In the genomic region with DNA sequence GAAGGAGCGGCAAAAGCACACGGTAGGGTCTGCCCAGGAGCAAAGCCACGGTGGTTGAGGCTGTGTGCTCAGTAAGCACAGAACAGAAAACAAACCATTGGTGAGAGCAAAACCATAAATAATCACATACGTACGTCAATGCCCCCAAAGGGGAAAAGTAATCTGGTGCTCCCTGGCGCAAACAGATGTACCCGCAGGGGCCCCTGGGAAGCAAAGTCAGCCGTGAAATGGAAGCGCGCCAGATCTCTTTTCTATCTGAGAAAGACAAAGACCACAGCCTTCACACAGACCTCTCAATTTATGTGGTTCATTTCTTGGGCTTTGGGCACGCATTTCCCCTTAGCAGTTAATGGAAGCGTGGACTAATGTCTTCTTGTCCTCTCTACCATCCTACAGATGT, we compare ENCODE assay signal across 18 mouse cellular contexts.
DNase-seq lines count a peak whose midpoint lies in the region; ATAC-seq and TF ChIP-seq lines count a peak whose summit lies in the region.
"Had no signal": no experiment of that assay in that cellular context is flagged by ENCODE, and none has a peak within 500 bp of the region (broad histone marks: within the 10 kb centered on the region; RNA-seq: fewer than 3 reads in every experiment).

No protein-coding gene starts in this region.

- H3K4me2 ChIP-seq in hindbrain, embryonic 13.5 days: peak overlapping the region; percentile 37
- H3K4me2 ChIP-seq in hindbrain, embryonic 12.5 days (replicated peaks): no peak overlapping the region
- H3K4me2 ChIP-seq in hindbrain, embryonic 16.5 days (ENCODE audit: low read length): peak overlapping the region; percentile 43
- H3K4me2 ChIP-seq in intestine, embryonic 15.5 days (replicated peaks): no peak overlapping the region
- H3K4me2 ChIP-seq: heart, embryonic 11.5 days; stomach, embryonic 15.5 days had no signal

- peaks cover 6% of the 10 kb centered on the region; the same call in 1 of the 2 replicates for H3K4me1 ChIP-seq in hindbrain, embryonic 13.5 days (replicated peaks)
- H3K4me1 ChIP-seq in hindbrain, embryonic 12.5 days: no peaks in the 10 kb centered on the region
- peaks cover 4% of the 10 kb centered on the region; the same call in 1 of the 2 replicates for H3K4me1 ChIP-seq in hindbrain, embryonic 16.5 days (ENCODE audit: control insufficient read depth, insufficient read depth, low read depth, low read length)
- 0 out of 2 replicates have a peak, but pooled peaks cover 2% of the 10 kb centered on the region for H3K4me1 ChIP-seq in intestine, embryonic 15.5 days (replicated peaks)
- H3K4me1 ChIP-seq: stomach, embryonic 15.5 days had no signal

- H3K36me3 ChIP-seq in hindbrain, embryonic 13.5 days: no peaks in the 10 kb centered on the region
- H3K36me3 ChIP-seq in hindbrain, embryonic 12.5 days: no peaks in the 10 kb centered on the region
- H3K36me3 ChIP-seq in hindbrain, embryonic 16.5 days (ENCODE audit: control insufficient read depth, insufficient read depth, low read length): no peaks in the 10 kb centered on the region
- no peaks in the 10 kb centered on the region for H3K36me3 ChIP-seq in intestine, embryonic 15.5 days
- H3K36me3 ChIP-seq: stomach, embryonic 15.5 days had no signal

- TF ChIP-seq CTCF in brain, embryonic 14.5 days (IDR thresholded peaks at IDR 0.05; ENCODE audit: borderline replicate concordance, extremely low read depth, insufficient read depth, insufficient read length): no peak

- no peaks in the 10 kb centered on the region for H3K27me3 ChIP-seq in hindbrain, embryonic 13.5 days
- H3K27me3 ChIP-seq in hindbrain, embryonic 12.5 days: no peaks in the 10 kb centered on the region
- H3K27me3 ChIP-seq in hindbrain, embryonic 16.5 days (replicated peaks; ENCODE audit: control insufficient read depth, insufficient read depth, low read length): no peaks in the 10 kb centered on the region
- H3K27me3 ChIP-seq in intestine, embryonic 15.5 days (replicated peaks): no peaks in the 10 kb centered on the region
- H3K27me3 ChIP-seq: CH12.LX; stomach, embryonic 15.5 days had no signal

- peak; percentile 35 to 38 for DNase-seq in cerebellum, postnatal 14 days
- DNase-seq in cerebellum, adult 9-11 months: no peak
- peak; percentile 44 for DNase-seq in brain, embryonic 14.5 days (ENCODE audit: low read depth)
- no peak for DNase-seq in gastrocnemius, adult 8-10 months (ENCODE audit: low spot score in 2 of 2)
- DNase-seq: adrenal gland, adult 2 months; gastrocnemius, postnatal 36 days; heart, postnatal 14 days; right cerebral cortex, postnatal 14 days had no signal

- no peak overlapping the region for H3K27ac ChIP-seq in hindbrain, embryonic 13.5 days
- no peak overlapping the region for H3K27ac ChIP-seq in hindbrain, embryonic 12.5 days
- H3K27ac ChIP-seq in hindbrain, embryonic 16.5 days (ENCODE audit: low read depth, low read length): no peak overlapping the region
- no peak overlapping the region for H3K27ac ChIP-seq in intestine, embryonic 15.5 days
- H3K27ac ChIP-seq: liver, embryonic 14.5 days; stomach, embryonic 15.5 days had no signal

- no peak for ATAC-seq in hindbrain, embryonic 13.5 days (ENCODE audit: low FRiP score)
- no peak for ATAC-seq in hindbrain, embryonic 12.5 days (ENCODE audit: low FRiP score)
- ATAC-seq in hindbrain, embryonic 16.5 days: no peak
- ATAC-seq in intestine, embryonic 15.5 days: no peak
- ATAC-seq: intestine, embryonic 16.5 days; lung, postnatal 0 days had no signal

- no peaks in the 10 kb centered on the region for H3K9me3 ChIP-seq in hindbrain, embryonic 13.5 days
- no peaks in the 10 kb centered on the region for H3K9me3 ChIP-seq in hindbrain, embryonic 12.5 days (replicated peaks)
- no peaks in the 10 kb centered on the region for H3K9me3 ChIP-seq in hindbrain, embryonic 16.5 days (ENCODE audit: control insufficient read depth, low read length)
- H3K9me3 ChIP-seq in intestine, embryonic 15.5 days: no peaks in the 10 kb centered on the region
- H3K9me3 ChIP-seq: stomach, embryonic 15.5 days had no signal

- no peak overlapping the region for H3K4me3 ChIP-seq in hindbrain, embryonic 13.5 days
- no peak overlapping the region for H3K4me3 ChIP-seq in hindbrain, embryonic 12.5 days
- H3K4me3 ChIP-seq in hindbrain, embryonic 16.5 days (ENCODE audit: low read length): no peak overlapping the region
- H3K4me3 ChIP-seq in intestine, embryonic 15.5 days (replicated peaks): no peak overlapping the region
- H3K4me3 ChIP-seq: stomach, embryonic 15.5 days had no signal

- no peak overlapping the region for H3K9ac ChIP-seq in hindbrain, embryonic 13.5 days
- no peak overlapping the region for H3K9ac ChIP-seq in hindbrain, embryonic 12.5 days
- no peak overlapping the region; the same call in 1 of the 2 replicates for H3K9ac ChIP-seq in hindbrain, embryonic 16.5 days (ENCODE audit: low read depth, low read length)
- H3K9ac ChIP-seq in intestine, embryonic 15.5 days: no peak overlapping the region
- H3K9ac ChIP-seq: liver, embryonic 14.5 days; stomach, embryonic 15.5 days had no signal

- WGBS in hindbrain, embryonic 13.5 days: 35% methylated on average over 12 of the region's 12 CpGs
- WGBS in hindbrain, embryonic 12.5 days: 51% methylated on average over 12 of the region's 12 CpGs
- 30% methylated on average over 12 of the region's 12 CpGs for WGBS in hindbrain, embryonic 16.5 days
- WGBS in intestine, embryonic 15.5 days: 64% methylated on average over 12 of the region's 12 CpGs

- no peak for TF ChIP-seq POLR2A in brain, embryonic 14.5 days (IDR thresholded peaks at IDR 0.05; ENCODE audit: borderline replicate concordance, extremely low read depth, insufficient read depth, insufficient read length, poor library complexity, severe bottlenecking)

Comparison
In these comparisons a context has a peak if more than half of its experiments do, and no peak if none do; other contexts are left out.
1. DNase-seq: peak in cerebellum, postnatal 14 days (2 of 2) and brain, embryonic 14.5 days (single experiment); none in cerebellum, adult 9-11 months (single experiment) and gastrocnemius, adult 8-10 months (0 of 2).
2. H3K4me2 ChIP-seq: peak in hindbrain, embryonic 13.5 days (single experiment) and hindbrain, embryonic 16.5 days (single experiment); none in hindbrain, embryonic 12.5 days (single experiment) and intestine, embryonic 15.5 days (single experiment).